Mouse (Mus musculus) liver, adult 2 months (tissue): ENCODE measurements around the gene Swi5.

Source experiments
- CTCF ChIP-seq: fragments of 200-500 bp; IDR thresholded peaks from 2 replicates; pipeline ENCODE4 v1.5.1; 2011; ENCODE audit warnings: low read depth, low read length, control low read depth
- POLR2A ChIP-seq: fragments of 200-500 bp; IDR thresholded peaks from 2 replicates; pipeline ENCODE4 v1.6.1; 2011; ENCODE audit warnings: low read length, control low read depth; ENCODE audit not compliant: insufficient read depth; ENCODE audit errors: extremely low read depth

- no peak for TF ChIP-seq CTCF
- TF ChIP-seq POLR2A = no peak
Measured at GRCm38 (mm10) chr2:32299469-32299868, 11.6 kb upstream of the Swi5 start.
